Mouse (Mus musculus) cortical plate, adult 2 months (tissue): ENCODE results near the gene Akt2.

Experiments used
- CTCF ChIP-seq: fragments of 200-500 bp; IDR thresholded peaks from 2 replicates; pipeline ENCODE4 v1.5.1; 2011; ENCODE audit warnings: mild to moderate bottlenecking, control low read depth, low read length; ENCODE audit not compliant: insufficient read depth; ENCODE audit errors: extremely low read depth
- POLR2A ChIP-seq: fragments of 200-500 bp; IDR thresholded peaks from 2 replicates; pipeline ENCODE4 v1.6.1; 2011; ENCODE audit warnings: mild to moderate bottlenecking, low read length, control low read depth; ENCODE audit not compliant: insufficient read depth; ENCODE audit errors: extremely low read depth

DNA sequence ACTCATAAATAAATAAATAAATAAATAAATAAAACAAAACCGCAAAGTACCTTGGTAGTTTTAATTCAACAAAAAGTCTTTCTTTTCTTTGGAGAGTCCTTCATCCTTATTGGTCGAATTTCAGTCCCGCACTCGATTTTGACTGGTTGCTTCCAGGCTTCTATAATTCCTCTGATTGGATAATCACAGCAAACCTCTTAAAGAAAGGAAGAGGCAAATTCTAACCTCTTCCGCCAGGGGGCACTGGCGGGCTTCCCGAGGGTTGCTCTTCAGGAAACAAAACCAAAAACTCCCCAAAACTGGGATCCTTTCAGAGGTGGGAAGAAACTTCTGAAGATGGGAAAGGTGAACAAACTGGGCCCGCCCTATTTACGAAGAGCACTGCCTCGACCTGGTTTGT, 59.6 kb downstream of the Akt2 start:
- TF ChIP-seq POLR2A, result no peak
- peak; percentile 60 for TF ChIP-seq CTCF
